Mouse (Mus musculus): ENCODE data around the gene Tenm4. TPM values are rescaled to one million over a fixed set of nuclear protein-coding genes. Genes with fewer than 3 reads are reported as not detected.
A peak's percentile ranks its signal among the peaks of the same experiment; 100 is the strongest.

Tenm4 gene
- total RNA-seq, 2 experiments from 2014 or later: 31.5 to 38.5 TPM

DNA sequence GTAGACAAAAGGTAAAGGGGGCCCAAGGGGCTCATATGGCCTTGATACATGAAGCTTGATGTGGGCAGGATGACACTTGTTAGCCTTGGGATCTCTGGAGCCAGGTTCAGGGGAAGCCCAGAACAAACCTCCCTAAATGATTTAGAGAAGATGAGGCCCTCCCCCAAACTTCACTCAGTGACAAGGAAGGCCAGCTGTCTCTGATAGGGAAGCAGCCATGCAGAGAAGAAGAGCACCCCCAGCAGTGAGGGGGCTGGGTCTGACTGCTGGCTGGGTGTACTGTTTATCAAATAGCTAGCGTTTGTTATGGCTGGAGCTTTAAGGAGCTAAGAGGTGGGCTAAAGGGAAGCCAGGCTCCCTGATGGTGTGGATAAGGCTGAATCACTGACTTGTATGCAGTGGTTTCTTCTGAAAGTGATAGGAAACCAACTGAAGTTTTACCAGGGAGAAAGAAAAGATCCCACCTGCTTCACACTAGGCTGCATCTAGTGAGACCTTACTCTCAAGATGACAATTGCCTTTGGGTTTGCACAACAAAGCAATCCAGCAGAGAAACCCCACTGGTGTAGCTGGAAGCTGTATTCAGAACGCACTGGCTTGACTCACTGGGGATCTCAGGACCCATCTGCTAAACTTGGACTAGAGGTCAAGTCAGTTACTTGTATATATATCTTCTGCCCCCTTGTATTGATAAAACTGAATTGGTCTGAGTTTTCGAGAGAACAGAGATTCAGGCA lies 392.5 kb downstream of the Tenm4 start:
- DNase-seq (ENCODE audit: low spot score in 2 of 2): no peak

DNA sequence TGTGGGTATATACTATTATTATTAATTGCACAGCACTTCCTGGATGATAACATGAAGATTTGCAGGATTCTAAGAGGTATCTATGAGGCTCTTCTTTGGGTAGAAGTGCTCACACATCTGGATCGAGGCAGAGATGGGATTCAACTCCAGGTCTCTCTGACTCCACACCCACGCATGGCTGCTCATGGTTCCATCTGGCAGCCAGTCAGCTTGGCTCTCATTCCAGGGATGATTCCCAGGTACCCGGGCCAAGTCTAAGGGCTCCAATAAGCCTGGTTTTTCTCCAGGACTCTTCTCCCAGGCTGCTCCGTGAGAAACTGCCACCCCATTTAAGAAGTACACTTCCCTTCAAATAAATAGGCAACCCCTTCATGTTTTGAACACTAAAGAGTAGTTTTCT lies 394.8 kb downstream of the Tenm4 start:
- DNase-seq (ENCODE audit: low spot score in 2 of 2): no peak

DNA sequence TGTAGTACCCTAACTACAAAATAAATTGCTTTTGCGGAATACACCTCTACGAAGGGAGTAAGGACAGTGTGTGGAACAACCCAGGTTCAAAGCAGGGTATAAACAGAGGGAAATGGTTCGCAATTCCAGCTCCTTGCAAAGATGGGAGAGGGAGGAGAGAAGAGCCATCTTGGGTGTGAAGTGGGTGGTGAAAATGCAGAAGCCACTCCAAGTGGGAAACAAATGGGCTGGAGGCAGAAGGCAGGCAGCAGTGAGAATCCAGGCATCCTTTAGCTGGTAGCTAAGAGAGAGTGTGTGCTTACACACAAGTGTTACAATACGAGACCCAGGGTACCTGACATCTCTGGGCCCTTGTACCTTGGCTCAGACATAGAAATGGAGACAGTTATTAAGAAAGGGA lies 395.2 kb downstream of the Tenm4 start:
- DNase-seq (ENCODE audit: low spot score in 2 of 2): no peak

DNA sequence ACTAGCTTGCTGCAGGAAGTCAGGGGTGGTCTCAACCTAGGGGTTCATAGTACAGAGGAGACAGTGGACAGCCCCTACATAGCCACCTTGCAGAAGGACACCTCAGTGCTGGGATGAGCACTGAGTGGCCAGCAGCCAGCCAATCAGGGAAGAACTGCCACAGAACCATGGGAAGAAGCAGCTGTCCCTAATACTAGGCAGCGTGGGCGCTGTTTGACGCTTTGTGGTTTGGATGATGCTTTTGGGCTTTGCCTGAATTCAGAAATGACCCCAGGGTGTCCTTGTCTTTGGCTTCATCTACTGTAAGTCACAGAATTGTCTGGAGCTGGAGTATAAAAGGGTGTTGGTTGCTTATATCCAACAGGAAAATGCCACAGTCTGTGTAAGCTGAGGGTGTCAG lies 397.0 kb downstream of the Tenm4 start:
- no peak for DNase-seq (ENCODE audit: low spot score in 2 of 2)

DNA sequence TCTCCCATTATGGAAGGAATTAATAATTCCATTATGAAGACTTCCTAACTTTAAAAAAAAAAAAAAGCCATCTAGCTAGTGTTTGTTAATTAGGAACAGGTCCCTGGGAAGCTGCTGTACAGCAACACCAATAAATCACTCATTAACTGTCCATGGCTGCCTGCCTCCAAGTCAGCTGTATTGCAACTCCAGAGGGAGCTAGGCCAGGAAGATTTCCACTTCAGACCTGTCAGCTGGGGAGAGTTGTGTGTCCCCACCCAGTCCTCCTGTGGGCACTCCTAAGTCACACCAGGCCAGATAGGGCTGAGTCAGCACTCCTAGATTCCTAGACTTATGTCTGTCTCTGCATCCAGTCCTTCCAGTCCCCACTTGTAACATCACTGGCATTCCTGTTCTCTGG lies 399.9 kb downstream of the Tenm4 start:
- DNase-seq (ENCODE audit: low spot score in 2 of 2): no peak

DNA sequence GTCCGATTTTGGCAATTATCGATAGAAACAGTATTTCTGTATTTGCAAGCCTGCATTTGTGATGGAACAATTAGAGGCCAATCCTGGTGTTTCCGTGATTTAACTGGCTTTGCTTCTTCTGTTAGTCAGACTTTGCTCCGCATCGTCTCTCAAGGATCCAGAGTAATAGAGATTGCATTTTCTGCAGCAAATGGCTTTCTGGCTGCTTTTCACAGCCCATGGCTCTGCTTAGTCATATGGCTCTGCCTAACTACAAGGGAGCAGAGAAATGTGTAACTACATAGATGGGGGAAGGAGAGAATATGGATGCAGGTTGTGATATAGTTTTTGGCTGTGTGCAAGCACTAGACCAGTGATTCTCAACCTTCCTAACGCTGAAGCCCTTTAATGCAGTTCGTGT lies 401.9 kb downstream of the Tenm4 start:
- no peak for DNase-seq (ENCODE audit: low spot score in 2 of 2)

DNA sequence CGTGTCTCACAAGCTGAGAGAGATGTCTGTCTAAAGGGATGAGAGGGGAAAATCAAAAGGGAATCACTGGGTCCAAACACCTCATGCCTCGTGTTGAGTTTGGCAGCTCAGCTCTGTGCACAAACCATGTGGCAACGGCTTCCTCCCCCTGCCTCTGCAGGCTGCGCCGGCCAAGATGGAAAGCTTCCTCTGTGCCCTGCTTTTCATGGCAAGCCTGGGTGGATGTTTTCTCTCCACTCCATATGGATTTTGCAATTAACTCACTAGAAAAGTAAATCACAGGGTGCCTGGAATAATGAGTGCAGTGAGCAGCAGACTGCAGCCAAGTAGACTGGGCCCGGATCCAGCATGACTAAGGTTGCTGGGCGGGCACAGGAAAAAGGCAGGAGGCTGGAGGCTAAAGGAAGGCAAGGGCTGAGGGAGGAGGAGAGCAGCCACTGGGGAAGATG lies 404.2 kb downstream of the Tenm4 start:
- peak; percentile 25 to 65 for DNase-seq (ENCODE audit: low spot score in 2 of 2)

DNA sequence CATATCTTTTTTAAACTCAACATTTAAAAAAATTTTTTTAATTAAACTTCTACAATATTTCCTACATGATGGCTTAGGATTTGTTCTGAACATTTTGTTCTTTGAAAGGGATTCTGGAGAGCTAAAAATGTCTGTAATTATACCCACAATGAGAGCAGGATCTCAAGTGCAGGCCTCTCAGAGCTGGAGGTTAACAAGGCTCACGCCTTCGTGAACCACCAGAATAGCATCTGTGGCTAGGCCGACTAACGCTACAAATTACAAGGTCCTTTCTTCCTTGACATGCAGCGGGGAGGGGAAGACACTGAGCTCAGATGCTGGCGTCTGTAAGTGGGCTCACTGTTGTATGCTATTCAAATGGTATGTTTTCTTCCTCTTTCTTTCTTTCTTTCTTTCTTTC lies 411.7 kb downstream of the Tenm4 start:
- no peak for DNase-seq (ENCODE audit: low spot score in 2 of 2)

DNA sequence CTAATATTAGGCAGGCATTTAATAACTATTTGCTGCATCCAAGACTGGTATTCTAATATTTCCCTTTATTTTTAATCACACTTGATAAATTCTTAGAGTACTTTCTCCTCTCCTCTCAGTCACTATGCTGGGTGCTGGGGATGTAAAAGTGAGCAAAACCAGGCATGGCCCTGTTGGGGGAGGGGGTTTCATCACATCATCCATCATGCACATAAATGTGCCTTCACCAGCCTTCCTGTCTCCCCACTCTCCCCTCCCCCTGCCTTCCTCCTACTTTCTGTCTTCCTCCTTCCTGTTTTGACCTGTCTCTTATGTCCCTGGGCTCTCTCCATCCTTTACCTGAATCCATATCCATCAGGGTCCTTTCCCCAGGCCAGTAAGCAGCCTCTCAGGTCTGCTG lies 416.4 kb downstream of the Tenm4 start:
- DNase-seq (ENCODE audit: low spot score in 2 of 2): no peak

DNA sequence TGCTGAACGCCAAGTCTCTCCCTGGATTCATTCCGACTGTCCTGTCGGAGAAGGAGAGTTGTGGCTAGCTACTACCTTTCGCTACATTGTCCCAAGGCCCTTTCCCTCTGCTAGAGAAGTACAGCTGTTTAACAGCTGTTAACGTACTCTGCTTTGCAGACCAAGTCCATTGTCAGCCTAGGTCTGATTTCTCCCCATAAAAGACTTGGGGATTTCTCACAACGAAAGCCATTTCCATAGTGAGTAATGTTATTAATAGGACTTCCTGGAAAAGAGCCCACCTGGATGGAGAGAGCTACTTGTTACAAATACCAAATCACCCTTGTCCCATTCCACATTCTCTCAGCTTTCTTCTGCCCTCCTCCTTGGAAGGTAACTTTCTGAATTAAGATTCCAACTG lies 417.5 kb downstream of the Tenm4 start:
- no peak for DNase-seq (ENCODE audit: low spot score in 2 of 2)

DNA sequence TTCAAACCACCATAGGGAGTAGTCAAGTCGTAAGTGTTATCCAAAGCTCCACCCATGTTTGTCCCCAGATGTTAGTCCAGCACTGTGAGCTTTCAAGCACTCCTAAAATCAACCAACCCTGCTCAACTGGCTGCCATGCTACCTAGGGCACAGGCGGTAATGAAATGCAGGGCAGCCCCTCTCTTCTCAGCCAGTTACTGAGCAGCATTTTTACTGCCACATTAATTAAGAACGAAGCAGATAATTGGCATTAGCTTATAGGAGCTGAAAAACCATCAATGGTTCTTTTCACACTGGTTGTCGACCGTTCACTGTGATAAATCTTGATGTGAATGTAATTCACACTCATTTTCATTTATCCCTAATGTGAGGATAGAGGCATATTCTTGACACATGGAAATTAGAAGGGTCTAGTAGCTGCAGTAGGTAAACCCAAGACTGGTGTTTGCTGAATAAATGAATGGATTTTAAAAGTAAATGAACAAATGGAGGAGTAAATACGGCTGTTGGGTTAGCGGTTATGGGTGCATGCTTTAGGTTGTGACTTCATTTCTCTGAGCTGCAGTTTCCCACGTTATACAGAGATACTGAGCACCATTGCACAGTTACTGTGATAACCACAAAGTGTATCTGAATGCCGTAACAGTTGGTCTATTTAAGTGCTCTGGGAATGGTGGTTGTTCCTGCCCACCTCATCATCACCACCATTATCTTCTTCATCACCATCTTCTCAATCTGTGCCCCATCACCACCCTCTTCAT lies 424.7 kb downstream of the Tenm4 start:
- DNase-seq (ENCODE audit: low spot score in 2 of 2): no peak

DNA sequence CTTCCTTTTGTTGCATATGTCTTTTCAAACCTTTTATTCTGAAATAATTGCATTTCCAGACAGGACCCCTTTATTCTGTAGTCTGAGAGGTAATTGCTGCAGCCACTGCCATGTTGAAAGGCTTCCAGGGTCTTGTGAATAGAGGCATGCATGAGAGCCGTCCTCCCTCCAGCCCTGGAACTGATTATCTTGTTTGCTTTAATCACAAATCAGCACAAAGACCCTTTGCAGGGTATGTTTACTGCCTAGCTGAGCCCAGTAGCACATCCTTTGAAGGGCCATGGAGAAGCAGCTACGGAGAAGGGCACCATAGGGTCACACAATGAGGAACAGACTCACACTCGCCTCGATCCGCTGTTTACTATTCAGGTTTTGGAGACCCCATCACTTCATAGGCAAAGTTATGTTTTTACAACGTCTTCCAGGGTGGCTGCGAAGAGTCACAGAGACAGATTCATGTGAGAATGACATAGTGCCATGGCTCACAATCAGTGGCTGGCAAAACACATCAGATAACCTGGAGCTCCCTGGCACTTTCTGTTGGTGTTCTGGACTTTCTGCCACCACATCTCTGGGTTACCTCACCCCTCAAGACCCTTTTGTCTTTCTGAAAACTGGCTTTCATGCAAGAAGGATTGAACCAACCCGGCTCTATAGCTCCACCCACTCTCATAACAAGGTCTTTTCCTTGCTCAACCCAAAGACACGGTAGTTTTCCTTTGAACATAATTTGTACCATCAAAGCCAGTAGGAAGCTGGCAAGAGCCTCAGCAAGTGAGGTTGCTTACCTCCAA lies 425.6 kb downstream of the Tenm4 start:
- no peak for DNase-seq (ENCODE audit: low spot score in 2 of 2)

DNA sequence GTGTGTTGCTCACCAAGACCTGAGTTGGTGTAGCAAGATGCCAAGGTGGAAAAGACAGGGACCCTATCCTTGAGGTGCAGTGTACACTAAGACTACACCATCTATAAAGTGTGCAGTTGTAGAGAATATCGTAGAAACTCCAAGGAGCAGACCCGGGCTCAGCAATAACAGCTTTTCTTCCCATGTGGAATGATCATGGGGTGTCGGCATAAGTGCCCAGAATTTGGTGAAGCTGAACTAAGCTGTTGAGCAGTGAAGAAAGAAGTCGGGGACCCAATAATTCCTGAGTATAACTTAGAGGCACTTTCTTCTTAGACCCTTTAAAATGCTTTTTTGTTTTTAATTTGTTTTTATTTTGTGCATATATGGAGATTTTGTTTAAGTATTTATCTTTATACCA lies 426.8 kb downstream of the Tenm4 start:
- DNase-seq (ENCODE audit: low spot score in 2 of 2): no peak

DNA sequence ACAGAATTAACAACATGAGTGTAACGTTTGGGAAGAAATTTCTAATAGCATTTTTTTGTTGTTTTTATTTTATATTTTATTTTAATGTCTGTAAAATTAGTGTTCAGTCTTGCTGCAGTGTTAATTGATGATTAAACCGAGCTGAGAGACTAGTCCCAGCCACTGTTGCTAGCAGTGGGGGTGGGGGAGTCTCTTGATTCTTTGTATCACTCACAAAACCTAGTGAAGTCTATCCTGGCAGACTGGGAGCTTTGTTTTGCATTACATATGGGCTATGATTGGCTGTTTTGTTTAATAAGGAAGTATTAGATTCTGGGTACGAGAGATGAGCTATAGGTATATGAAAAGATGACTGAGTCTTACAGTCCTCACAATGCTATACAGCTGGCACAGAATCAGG lies 428.0 kb downstream of the Tenm4 start:
- no peak for DNase-seq (ENCODE audit: low spot score in 2 of 2)

DNA sequence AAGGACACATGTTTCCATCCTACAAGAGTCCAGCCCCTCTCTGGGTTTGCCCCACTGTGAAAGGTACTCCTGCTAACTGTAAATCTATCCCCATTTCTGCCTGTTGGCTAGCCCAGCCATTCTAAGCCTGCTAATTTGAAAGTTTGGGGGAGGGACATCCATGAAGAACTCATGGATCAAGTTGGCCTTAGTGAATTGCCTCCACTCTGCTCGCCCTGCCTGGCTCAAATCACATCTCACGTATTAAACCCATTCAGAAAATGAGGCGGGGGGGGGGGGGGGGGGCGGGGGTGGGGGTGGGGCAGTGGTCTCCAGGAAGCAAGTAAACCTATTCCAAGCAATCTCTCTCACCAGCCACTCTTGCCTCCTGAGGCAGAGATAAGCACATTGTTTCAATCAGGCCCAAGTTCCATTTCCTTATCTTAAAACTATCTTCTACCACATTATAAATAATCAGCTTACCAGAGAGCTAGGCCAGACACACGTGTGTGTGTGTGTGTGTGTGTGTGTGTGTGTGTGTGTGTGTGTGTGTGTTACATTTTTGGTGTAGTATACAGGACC lies 429.4 kb downstream of the Tenm4 start:
- no peak for DNase-seq (ENCODE audit: low spot score in 2 of 2)

DNA sequence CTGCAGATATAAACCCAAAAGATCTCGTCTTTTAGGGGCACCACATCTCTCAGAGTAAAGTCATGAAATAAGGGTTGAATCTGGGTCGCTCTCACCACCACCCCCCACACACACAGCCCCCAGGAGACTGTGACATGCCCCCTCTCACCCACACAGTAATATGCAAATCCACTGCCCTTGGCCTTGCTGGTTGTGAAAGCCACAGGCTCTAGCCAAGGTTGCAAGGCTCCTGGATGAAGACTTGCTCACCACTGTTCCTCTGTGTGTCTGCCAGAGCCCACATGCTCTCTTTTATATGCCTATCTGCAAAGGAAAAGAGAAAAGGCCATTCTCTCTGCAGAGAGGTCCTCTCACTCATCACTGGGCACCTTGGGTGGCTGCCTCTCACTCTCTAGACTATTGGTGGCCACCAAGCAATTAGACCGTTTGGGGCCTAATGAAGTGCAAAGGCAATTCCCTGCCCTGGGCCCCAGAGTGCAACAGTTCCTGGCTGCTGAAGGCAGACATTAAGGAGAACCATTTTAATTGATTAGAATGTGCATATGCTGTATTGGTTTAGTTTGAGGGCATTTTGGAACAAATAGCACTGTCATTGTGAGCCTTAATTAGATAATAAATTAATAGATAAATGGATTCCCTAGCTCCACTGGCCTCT lies 433.2 kb downstream of the Tenm4 start:
- no peak for DNase-seq (ENCODE audit: low spot score in 2 of 2)

DNA sequence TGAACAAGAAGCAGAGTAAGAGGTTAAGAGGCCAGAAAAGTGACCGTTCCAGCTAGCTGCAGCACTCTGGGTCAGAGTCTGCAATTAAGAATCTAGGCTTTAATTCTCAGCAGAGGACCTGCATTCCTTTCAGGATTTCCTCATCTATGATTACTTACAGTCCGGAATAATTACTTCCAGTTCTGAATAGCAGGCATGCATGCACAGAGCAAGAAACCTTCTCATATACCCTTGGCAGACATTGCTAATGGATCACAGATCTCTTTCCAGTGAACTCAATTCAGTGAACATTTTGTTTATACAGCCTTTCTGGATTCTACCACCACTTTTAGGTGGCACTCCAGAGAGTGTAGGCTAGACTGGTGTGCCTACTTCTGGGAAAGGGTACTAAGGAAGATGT lies 434.3 kb downstream of the Tenm4 start:
- DNase-seq (ENCODE audit: low spot score in 2 of 2): no peak

DNA sequence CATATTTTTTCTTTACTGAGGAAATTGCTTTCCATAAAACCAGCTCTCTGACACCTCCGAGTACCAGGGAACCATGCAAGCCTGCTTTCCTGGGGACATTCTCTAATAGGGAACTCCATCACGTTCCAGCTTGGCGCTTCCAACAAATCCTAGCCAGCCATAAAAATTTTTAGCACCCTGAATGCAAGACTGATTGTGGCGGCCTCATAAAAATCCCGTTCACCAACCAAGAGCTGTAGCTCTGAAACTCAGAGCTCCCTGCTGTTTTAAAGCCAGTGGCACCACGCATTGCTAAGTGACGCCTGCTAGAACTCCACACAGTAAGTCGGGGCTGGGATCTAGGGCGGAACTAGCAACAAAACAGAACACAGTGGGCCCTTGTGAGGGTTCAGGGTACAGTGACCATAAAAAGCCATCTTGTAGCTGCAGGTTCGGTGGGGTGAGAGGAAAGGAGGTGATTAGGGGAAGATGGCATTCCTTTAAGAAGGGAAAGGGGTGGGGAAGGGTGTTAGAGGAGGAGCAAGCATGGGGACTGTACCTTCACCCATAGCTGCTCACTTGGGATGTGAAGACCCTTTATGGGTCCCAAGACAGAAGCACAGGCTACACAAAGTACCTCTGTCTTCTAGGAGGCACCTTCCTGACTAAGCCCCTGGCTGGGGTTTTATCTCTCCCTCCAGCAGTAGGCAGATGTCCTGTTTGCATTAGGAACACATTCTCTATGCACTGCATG lies 439.0 kb downstream of the Tenm4 start:
- no peak for DNase-seq (ENCODE audit: low spot score in 2 of 2)

DNA sequence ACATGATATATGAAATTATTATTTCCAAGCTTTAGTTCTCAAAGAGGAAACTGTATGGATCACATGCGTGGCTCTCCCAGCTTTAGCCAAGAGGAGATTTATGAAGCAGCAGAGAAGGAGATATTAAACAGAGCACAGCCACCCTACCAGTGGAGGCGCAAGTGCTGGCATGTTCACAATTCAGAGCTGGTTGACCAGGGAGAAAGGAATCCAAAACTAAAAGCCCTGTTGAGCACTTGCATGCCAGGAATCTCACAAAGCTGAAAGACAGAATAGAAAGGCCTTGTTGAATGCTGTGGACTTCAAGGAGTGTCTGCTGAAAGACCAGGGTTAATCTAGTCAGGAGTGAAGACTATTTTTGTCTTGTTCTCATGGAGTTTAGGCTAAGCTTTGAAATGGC lies 446.3 kb downstream of the Tenm4 start:
- no peak for DNase-seq (ENCODE audit: low spot score in 2 of 2)

DNA sequence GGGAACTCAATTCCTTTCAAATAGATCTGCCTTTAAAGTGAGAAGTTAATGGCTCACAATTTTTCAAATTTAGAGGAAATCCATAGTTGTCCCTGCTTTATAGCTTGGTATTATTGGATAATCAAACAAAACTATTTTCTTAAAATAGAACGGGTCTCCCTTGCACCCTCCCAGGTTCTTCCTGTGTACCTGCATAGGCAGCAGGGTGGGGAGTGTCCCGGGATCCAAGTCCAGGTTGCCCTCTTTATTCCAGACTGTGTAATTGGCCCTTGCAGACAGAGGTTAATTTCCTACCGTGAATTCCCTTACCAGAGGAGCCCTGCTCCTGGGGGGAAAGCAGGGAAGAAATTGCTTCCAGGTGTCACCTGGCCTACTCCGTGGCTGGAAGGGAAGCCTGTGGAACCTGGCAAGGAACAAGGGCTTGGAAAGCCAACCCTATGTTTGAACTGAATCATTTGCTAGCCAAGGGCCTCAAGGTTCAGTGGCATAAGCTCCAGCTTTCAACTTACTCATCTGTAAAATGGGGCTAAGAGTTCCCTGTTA lies 449.0 kb downstream of the Tenm4 start:
- no peak for DNase-seq (ENCODE audit: low spot score in 2 of 2)
